Mouse (Mus musculus): ENCODE results near the gene Lcmt1.

Gene Lcmt1

GRCm38 (mm10) chr7:123369759-123370481, at the start of gene Lcmt1, which contains the start of gene Arhgap17:
Gene Lcmt1 (plus strand): TSS chr7:123369784.
Gene Arhgap17 (minus strand): TSS chr7:123369915.
- DNase-seq (ENCODE audit: inconsistent age in 2 of 2, low spot score in 1 of 2), result peak; percentile 97 to 99

GRCm38 (mm10) chr7:123322452-123323121, 47.0 kb upstream of the Lcmt1 start:
- DNase-seq (ENCODE audit: inconsistent age in 2 of 2, low spot score in 1 of 2), result no peak

GRCm38 (mm10) chr7:123323388-123323787, 46.2 kb upstream of the Lcmt1 start:
- DNase-seq (ENCODE audit: inconsistent age in 2 of 2, low spot score in 1 of 2), result no peak

- DNase-seq (ENCODE audit: inconsistent age in 2 of 2, low spot score in 1 of 2), result peak in 1 of 2 experiments; percentile 48
Measured at GRCm38 (mm10) chr7:123324105-123324504, 45.5 kb upstream of the Lcmt1 start.

GRCm38 (mm10) chr7:123326062-123326461, 43.5 kb upstream of the Lcmt1 start:
- no peak for DNase-seq (ENCODE audit: inconsistent age in 2 of 2, low spot score in 1 of 2)

GRCm38 (mm10) chr7:123326901-123327300, 42.7 kb upstream of the Lcmt1 start:
- no peak for DNase-seq (ENCODE audit: inconsistent age in 2 of 2, low spot score in 1 of 2)

- no peak for DNase-seq (ENCODE audit: inconsistent age in 2 of 2, low spot score in 1 of 2)
Measured at GRCm38 (mm10) chr7:123327909-123328308, 41.7 kb upstream of the Lcmt1 start.

- DNase-seq (ENCODE audit: inconsistent age in 2 of 2, low spot score in 1 of 2), result no peak
Measured at GRCm38 (mm10) chr7:123330506-123330905, 39.1 kb upstream of the Lcmt1 start.

GRCm38 (mm10) chr7:123336322-123336721, 33.3 kb upstream of the Lcmt1 start:
- DNase-seq (ENCODE audit: inconsistent age in 2 of 2, low spot score in 1 of 2), result no peak

- DNase-seq (ENCODE audit: inconsistent age in 2 of 2, low spot score in 1 of 2), result peak; percentile 27 to 53
Measured at GRCm38 (mm10) chr7:123338351-123338750, 31.2 kb upstream of the Lcmt1 start.

GRCm38 (mm10) chr7:123341896-123342295, 27.7 kb upstream of the Lcmt1 start:
- no peak for DNase-seq (ENCODE audit: inconsistent age in 2 of 2, low spot score in 1 of 2)

- DNase-seq (ENCODE audit: inconsistent age in 2 of 2, low spot score in 1 of 2), result no peak
Measured at GRCm38 (mm10) chr7:123344079-123344780, 25.4 kb upstream of the Lcmt1 start.

- DNase-seq (ENCODE audit: inconsistent age in 2 of 2, low spot score in 1 of 2), result no peak
Measured at GRCm38 (mm10) chr7:123345041-123345544, 24.5 kb upstream of the Lcmt1 start.

- peak in 1 of 2 experiments; percentile 46 for DNase-seq (ENCODE audit: inconsistent age in 2 of 2, low spot score in 1 of 2)
Measured at GRCm38 (mm10) chr7:123346631-123347290, 22.8 kb upstream of the Lcmt1 start.

GRCm38 (mm10) chr7:123349813-123350212, 19.8 kb upstream of the Lcmt1 start:
- DNase-seq (ENCODE audit: inconsistent age in 2 of 2, low spot score in 1 of 2), result no peak

- DNase-seq (ENCODE audit: inconsistent age in 2 of 2, low spot score in 1 of 2), result no peak
Measured at GRCm38 (mm10) chr7:123350243-123350642, 19.3 kb upstream of the Lcmt1 start.

GRCm38 (mm10) chr7:123353081-123353480, 16.5 kb upstream of the Lcmt1 start:
- no peak for DNase-seq (ENCODE audit: inconsistent age in 2 of 2, low spot score in 1 of 2)

- no peak for DNase-seq (ENCODE audit: inconsistent age in 2 of 2, low spot score in 1 of 2)
Measured at GRCm38 (mm10) chr7:123353879-123354278, 15.7 kb upstream of the Lcmt1 start.

GRCm38 (mm10) chr7:123354392-123354791, 15.2 kb upstream of the Lcmt1 start:
- DNase-seq (ENCODE audit: inconsistent age in 2 of 2, low spot score in 1 of 2), result no peak

GRCm38 (mm10) chr7:123354851-123355250, 14.7 kb upstream of the Lcmt1 start:
- no peak for DNase-seq (ENCODE audit: inconsistent age in 2 of 2, low spot score in 1 of 2)

GRCm38 (mm10) chr7:123356158-123356557, 13.4 kb upstream of the Lcmt1 start:
- DNase-seq (ENCODE audit: inconsistent age in 2 of 2, low spot score in 1 of 2), result no peak
